In the genomic region with DNA sequence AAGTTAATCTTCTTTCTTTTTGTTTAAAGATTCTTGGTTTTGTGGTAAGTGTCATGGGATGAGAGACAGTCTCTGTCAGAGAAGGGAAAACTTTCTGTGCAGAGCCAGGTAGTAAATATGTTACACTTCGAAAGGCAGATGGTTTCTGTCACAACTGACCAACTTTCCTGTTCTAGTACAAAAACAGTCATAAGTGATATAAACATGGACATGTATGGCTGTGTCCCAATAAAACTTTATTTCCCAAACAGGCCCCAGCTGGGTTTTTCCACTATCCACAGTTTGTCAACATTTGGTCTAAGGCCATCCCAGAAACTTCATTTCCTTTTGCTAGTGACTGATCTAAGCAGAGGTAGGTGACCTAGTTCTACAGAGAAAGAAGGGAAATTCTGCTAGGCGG, we compare ENCODE assay signal across 33 mouse cellular contexts. TPM values are rescaled to one million over a fixed set of nuclear protein-coding genes. Genes with fewer than 3 reads are reported as not detected.
A peak's percentile ranks its signal among the peaks of the same experiment; 100 is the strongest.
DNase-seq lines count a peak whose midpoint lies in the region; ATAC-seq lines count a peak whose summit lies in the region.
"Had no signal": no experiment of that assay in that cellular context is flagged by ENCODE, and none has a peak within 500 bp of the region (broad histone marks: within the 10 kb centered on the region; RNA-seq: fewer than 3 reads in every experiment).

No protein-coding gene starts in this region.

- H3K4me2 ChIP-seq in lung, embryonic 16.5 days (ENCODE audit: low read depth, low read length) = no peak overlapping the region
- H3K4me2 ChIP-seq: embryonic facial prominence, embryonic 13.5 days; heart, embryonic 11.5 days; hindbrain, embryonic 12.5 days; limb, embryonic 15.5 days; liver, embryonic 13.5 days; midbrain, embryonic 12.5 days; neural tube, embryonic 13.5 days had no signal

- DNase-seq in lung, postnatal 4 days = no peak
- DNase-seq in lung, postnatal 10 days = peak; percentile 28
- DNase-seq in spleen, postnatal 10 days (ENCODE audit: low spot score in 2 of 2) = no peak
- DNase-seq in spleen, adult 12 weeks (ENCODE audit: low spot score) = no peak
- DNase-seq: adrenal gland, postnatal 14 days; B cell, adult 2 months; cerebellum, adult 11-12 months; cerebellum, postnatal 10 days; gastrocnemius, adult 2 months; gastrocnemius, postnatal 36 days; heart, adult 18-20 months; heart, postnatal 36 days; kidney, adult 2 months; kidney, postnatal 4 days; layer of hippocampus, postnatal 36 days; liver, embryonic 13.5 days; thymus, adult 18-20 months; thymus, postnatal 36 days had no signal

- peak; percentile 88 for ATAC-seq in lung, embryonic 16.5 days (ENCODE audit: low read depth)
- peak; percentile 38 for ATAC-seq in activated CD4-positive, CD25-positive, alpha-beta regulatory T cell, adult 4 months
- ATAC-seq: forebrain, embryonic 16.5 days; hindbrain, postnatal 0 days; Patski had no signal

- H3K36me3 ChIP-seq in lung, embryonic 16.5 days (ENCODE audit: control insufficient read depth, insufficient read depth, low read length) = no peaks in the 10 kb centered on the region
- H3K36me3 ChIP-seq: embryonic facial prominence, embryonic 13.5 days; hindbrain, embryonic 12.5 days; limb, embryonic 10.5 days; limb, embryonic 15.5 days; liver, embryonic 13.5 days; midbrain, embryonic 12.5 days; neural tube, embryonic 13.5 days had no signal

- WGBS in lung, embryonic 16.5 days = 67% methylated on average over 2 of the region's 2 CpGs

- H3K4me1 ChIP-seq in lung, embryonic 16.5 days (replicated peaks; ENCODE audit: control insufficient read depth, insufficient read depth, low read length) = no peaks in the 10 kb centered on the region; the same call in 1 of the 2 replicates
- H3K4me1 ChIP-seq: embryonic facial prominence, embryonic 13.5 days; hindbrain, embryonic 12.5 days; limb, embryonic 10.5 days; limb, embryonic 15.5 days; midbrain, embryonic 12.5 days; neural tube, embryonic 13.5 days had no signal

- H3K9ac ChIP-seq in lung, embryonic 16.5 days (ENCODE audit: low read length) = no peak overlapping the region
- H3K9ac ChIP-seq: embryonic facial prominence, embryonic 13.5 days; hindbrain, embryonic 12.5 days; limb, embryonic 15.5 days; liver, embryonic 13.5 days; midbrain, embryonic 12.5 days; neural tube, embryonic 13.5 days had no signal

- H3K9me3 ChIP-seq in lung, embryonic 16.5 days (ENCODE audit: control insufficient read depth, low read length) = no peaks in the 10 kb centered on the region
- H3K9me3 ChIP-seq: embryonic facial prominence, embryonic 13.5 days; hindbrain, embryonic 12.5 days; limb, embryonic 10.5 days; limb, embryonic 15.5 days; liver, embryonic 13.5 days; megakaryocyte, embryonic 14.5 days; midbrain, embryonic 12.5 days; neural tube, embryonic 13.5 days had no signal

- H3K27ac ChIP-seq in lung, embryonic 16.5 days (ENCODE audit: low read length) = no peak overlapping the region
- H3K27ac ChIP-seq: embryonic facial prominence, embryonic 13.5 days; gastrocnemius, adult 2 months; hindbrain, embryonic 12.5 days; hindbrain, postnatal 0 days; limb, embryonic 10.5 days; limb, embryonic 15.5 days; liver, embryonic 13.5 days; midbrain, embryonic 12.5 days; neural tube, embryonic 13.5 days; stomach, postnatal 0 days had no signal

- H3K27me3 ChIP-seq in lung, embryonic 16.5 days (ENCODE audit: control insufficient read depth, insufficient read depth, low read depth, low read length) = no peaks in the 10 kb centered on the region
- H3K27me3 ChIP-seq: embryonic facial prominence, embryonic 13.5 days; hindbrain, embryonic 12.5 days; limb, embryonic 15.5 days; liver, embryonic 13.5 days; megakaryocyte, embryonic 14.5 days; midbrain, embryonic 12.5 days; neural tube, embryonic 13.5 days; Patski had no signal

- H3K4me3 ChIP-seq in lung, embryonic 16.5 days (ENCODE audit: low read length) = no peak overlapping the region
- H3K4me3 ChIP-seq: embryonic facial prominence, embryonic 13.5 days; gastrocnemius, adult 2 months; hindbrain, embryonic 12.5 days; limb, embryonic 10.5 days; limb, embryonic 15.5 days; liver, embryonic 13.5 days; megakaryocyte, embryonic 14.5 days; midbrain, embryonic 12.5 days; myocyte; neural tube, embryonic 13.5 days had no signal

RNA-seq across cellular contexts. Expression of a gene that starts 29.8 kb away (rescaled TPM):
- 202 and 205 TPM in 2 replicates for polyA plus RNA-seq in lung, embryonic 16.5 days (2015; fragmentation: Nextera tagmentation; extraction: Ambion mirVana)
- 100 to 1,000 TPM in 1 of 2 experiments, 10 to 100 TPM in 1; 95.0 to 130 TPM for polyA plus RNA-seq in activated CD4-positive, CD25-positive, alpha-beta regulatory T cell, adult 4 months (2017; shearing (Covaris generic))
